Mouse (Mus musculus): ENCODE data around the gene Cdk20. TPM values are rescaled to one million over a fixed set of nuclear protein-coding genes. Genes with fewer than 3 reads are reported as not detected.

Cdk20 gene
- 8.9 TPM for polyA plus RNA-seq (2017; shearing (Covaris generic))

DNA sequence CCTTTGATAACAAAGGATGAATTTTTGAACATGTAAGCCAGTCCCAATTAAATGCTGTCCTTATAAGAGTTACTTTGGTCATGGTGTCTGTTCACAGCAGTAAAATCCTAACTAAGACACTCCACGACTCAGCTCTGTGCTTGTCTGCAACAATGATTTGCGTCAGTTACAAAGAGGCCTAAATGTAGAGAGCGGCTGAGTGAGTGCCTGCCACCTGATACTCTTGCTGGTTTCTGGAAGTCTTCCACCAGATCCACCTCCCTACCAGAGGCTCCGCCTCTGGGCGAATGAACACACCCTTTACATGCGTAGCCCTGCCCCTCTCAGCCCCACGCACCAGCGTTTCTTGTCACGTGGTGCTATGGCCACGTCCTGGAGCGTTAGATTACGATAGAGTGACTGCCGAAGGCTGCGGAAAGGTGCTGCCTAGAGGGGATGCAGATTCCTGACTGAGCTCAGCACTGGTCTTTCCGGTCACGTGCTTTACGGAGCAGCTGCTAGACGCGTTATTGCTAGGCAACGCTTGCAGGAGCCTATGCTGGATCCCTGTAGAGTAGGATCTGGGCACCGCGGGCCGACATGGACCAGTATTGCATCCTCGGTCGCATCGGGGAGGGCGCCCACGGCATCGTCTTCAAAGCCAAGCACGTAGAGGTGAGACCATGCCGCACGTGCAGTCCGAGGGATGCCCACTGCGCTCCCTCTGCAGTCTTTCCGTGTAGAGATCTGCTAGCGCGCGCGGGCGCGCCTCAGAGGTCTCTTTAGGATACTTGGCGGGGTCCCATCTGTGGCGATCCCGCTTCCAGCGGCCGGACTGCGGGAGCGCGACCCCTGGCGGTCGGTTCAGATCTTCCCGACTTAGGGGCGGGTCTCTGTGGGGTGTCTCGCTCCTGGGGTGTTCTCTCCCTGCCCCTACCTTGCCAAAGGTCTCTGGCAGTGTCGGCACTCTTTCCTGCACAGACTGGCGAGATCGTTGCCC lies at the start of gene Cdk20:
Gene Cdk20 (plus strand): TSS at position 298 of the 979 bp plus-strand sequence.

Other genes starting within 250 kb of the Cdk20 start
- gene Cdc14b, start 157.0 kb upstream of the Cdk20 start, polyA plus RNA-seq (2017; shearing (Covaris generic)) = 11.4 TPM
- gene Aaed1, start 119.6 kb upstream of the Cdk20 start, polyA plus RNA-seq (2017; shearing (Covaris generic)) = 5.5 TPM
- 20.4 TPM for gene Ctsl, start 61.4 kb upstream of the Cdk20 start, polyA plus RNA-seq (2017; shearing (Covaris generic))
- not detected for gene Fam240b, start 65.5 kb downstream of the Cdk20 start, polyA plus RNA-seq (2017; shearing (Covaris generic))

Data from CD4-positive, CD25-positive, alpha-beta regulatory T cell, adult 9 weeks (primary cell).